Mouse (Mus musculus) lung, postnatal 25 days (tissue): ENCODE measurements at regions not wholly inside any gene's neighbourhood (a gene's known extent, or its start where the extent isn't known, plus 50 kb on each side); places are given as distances from the start of the nearest gene placed in this dataset.

Experiments used
- DNase-seq: peaks from one replicate; pipeline ENCODE4 v3.0.0; 2022; ENCODE audit warnings: low spot score

- DNase-seq = no peak
Measured at GRCm38 (mm10) chr5:83533901-83534300, 178.9 kb upstream of the Tecrl start.

GRCm38 (mm10) chr5:83518661-83519060 lies 163.7 kb upstream of the Tecrl start:
- DNase-seq = no peak

- peak; percentile 3 for DNase-seq
Measured at GRCm38 (mm10) chr5:83484135-83484534, 129.1 kb upstream of the Tecrl start.

- DNase-seq = no peak
Measured at GRCm38 (mm10) chr5:83440259-83440658, 85.3 kb upstream of the Tecrl start.

GRCm38 (mm10) chr5:83436510-83436909 lies 81.5 kb upstream of the Tecrl start:
- no peak for DNase-seq

GRCm38 (mm10) chr5:83421708-83422107 lies 66.7 kb upstream of the Tecrl start:
- DNase-seq = no peak

- no peak for DNase-seq
Measured at GRCm38 (mm10) chr5:83410221-83410620, 55.2 kb upstream of the Tecrl start.

- DNase-seq = no peak
Measured at GRCm38 (mm10) chr5:83405266-83405954, 50.4 kb upstream of the Tecrl start.
